Mouse (Mus musculus) v-Abl transformed pro-B cells (cell line): Measurements from ENCODE around the gene Dbndd2.

Experiments
- in situ Hi-C, 2 experiments: fragments of 400-800 bp; cut with MboI; formaldehyde crosslinking; loops; one replicate each; pipeline ENCODE4 v1.15.1; 2025; ENCODE audit not compliant: unreplicated experiment in 2 of 2

Gene Dbndd2

GRCm38 (mm10) chr2:164522280-164522679, 36.4 kb downstream of the Dbndd2 start:
- in situ Hi-C loops = no loop called here

DNA sequence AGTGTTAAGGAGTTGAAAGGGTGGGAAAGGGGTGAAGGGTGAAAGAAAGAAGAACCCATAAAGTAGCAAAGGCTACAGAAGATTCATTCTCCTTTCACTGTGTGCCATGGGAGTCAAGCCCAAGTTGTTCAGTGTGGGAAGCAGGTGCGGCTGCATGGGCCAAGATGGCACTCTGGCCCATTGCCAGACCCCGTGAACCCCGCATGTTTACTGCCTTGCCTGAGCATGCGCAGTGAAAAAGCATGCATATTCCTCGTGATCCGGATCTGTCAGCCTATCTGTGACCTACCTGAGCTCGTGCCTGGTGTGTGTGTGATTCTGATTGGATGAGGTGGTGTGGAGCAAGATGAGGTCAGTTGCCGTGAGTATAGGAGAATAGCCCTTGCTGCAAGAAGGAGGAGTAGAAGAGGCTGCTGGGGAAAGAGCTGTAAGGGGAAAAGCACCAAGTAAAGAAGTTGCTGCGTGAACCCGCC, 37.4 kb downstream of the Dbndd2 start:
- in situ Hi-C loops = no loop called here

- in situ Hi-C loops = no loop called here
These were observed 42.7 kb downstream of the Dbndd2 start for GRCm38 (mm10) chr2:164528557-164528956.

GRCm38 (mm10) chr2:164531169-164531568, 45.3 kb downstream of the Dbndd2 start:
- in situ Hi-C loops = loop anchor here in 1 of 2 experiments (10.0 kb wide), 1 partner anchor 194 kb away; no protein-coding TSS in a partner anchor

GRCm38 (mm10) chr2:164534315-164534714, 48.4 kb downstream of the Dbndd2 start:
- in situ Hi-C loops = loop anchor here in 1 of 2 experiments (10.0 kb wide), 1 partner anchor 190 kb away; no protein-coding TSS in a partner anchor

GRCm38 (mm10) chr2:164537003-164537402, 51.1 kb downstream of the Dbndd2 start:
- in situ Hi-C loops = loop anchor here in 1 of 2 experiments (10.0 kb wide), 1 partner anchor 188 kb away; no protein-coding TSS in a partner anchor

GRCm38 (mm10) chr2:164540652-164541427, 54.9 kb downstream of the Dbndd2 start:
- in situ Hi-C loops = no loop called here

DNA sequence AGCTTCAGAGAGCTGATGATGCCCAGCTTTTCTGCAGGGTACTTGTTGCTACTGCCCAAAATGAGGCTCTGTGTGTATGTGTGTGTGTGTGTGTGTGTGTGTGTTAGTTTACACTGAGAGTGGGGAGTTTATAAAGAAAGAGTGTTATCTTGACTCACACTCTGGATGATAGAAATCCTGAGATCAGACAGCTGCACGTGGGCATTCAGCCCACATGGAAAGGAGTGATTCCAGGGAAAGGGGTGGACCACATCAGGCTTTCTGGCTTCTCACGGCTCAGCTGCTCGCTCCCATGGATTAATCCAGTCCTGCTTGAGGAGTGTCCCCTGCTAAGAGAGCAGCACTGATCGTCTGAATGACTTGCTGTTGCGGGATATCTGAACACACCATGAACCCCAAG, 56.2 kb downstream of the Dbndd2 start:
- in situ Hi-C loops = no loop called here

GRCm38 (mm10) chr2:164542598-164542997, 56.7 kb downstream of the Dbndd2 start:
- in situ Hi-C loops = no loop called here
